Mouse (Mus musculus) forebrain, embryonic 11.5 days (tissue): Measurements from ENCODE around the gene Nsmce3. TPM values are rescaled to one million over a fixed set of nuclear protein-coding genes. Genes with fewer than 3 reads are reported as not detected.

Source experiments
- ATAC-seq: fragments of 200-750 bp; cut with Nextera tagmentation; replicated peaks from 2 replicates; pipeline ENCODE4 v1.8.0; 2017; ENCODE audit warnings: moderate TSS enrichment; ENCODE audit not compliant: low FRiP score
- DNase-seq: peaks from one replicate; pipeline ENCODE4 v3.0.0-alpha.2; 2017; ENCODE audit warnings: low spot score
- H3K27ac ChIP-seq: fragments of 300-500 bp; sonication (generic); 2 replicates; pipeline ENCODE4 v1.5.1; 2014; ENCODE audit warnings: low read depth, low read length
- H3K27me3 ChIP-seq: fragments of 300-500 bp; sonication (generic); 2 replicates; pipeline ENCODE4 v1.6.1; 2014; ENCODE audit warnings: mild to moderate bottlenecking, low read length, mixed read lengths; ENCODE audit not compliant: control insufficient read depth, insufficient read depth
- H3K36me3 ChIP-seq: fragments of 300-500 bp; sonication (generic); 2 replicates; pipeline ENCODE4 v1.6.1; 2014; ENCODE audit warnings: mild to moderate bottlenecking, low read length, moderate library complexity, mixed read lengths; ENCODE audit not compliant: control insufficient read depth, insufficient read depth
- H3K4me1 ChIP-seq: fragments of 300-500 bp; sonication (generic); replicated peaks from 2 replicates; pipeline ENCODE4 v1.6.1; 2014; ENCODE audit warnings: low read length, mixed read lengths; ENCODE audit not compliant: control insufficient read depth, insufficient read depth
- H3K4me2 ChIP-seq: fragments of 300-500 bp; sonication (generic); 2 replicates; pipeline ENCODE4 v1.6.1; 2014; ENCODE audit warnings: low read depth, mild to moderate bottlenecking, low read length, moderate library complexity, mixed read lengths; ENCODE audit not compliant: severe bottlenecking
- H3K4me3 ChIP-seq: fragments of 300-500 bp; sonication (generic); 2 replicates; pipeline ENCODE4 v1.5.1; 2014; ENCODE audit warnings: low read depth, low read length
- H3K9ac ChIP-seq: fragments of 300-500 bp; sonication (generic); 2 replicates; pipeline ENCODE4 v1.6.1; 2014; ENCODE audit warnings: low read length
- H3K9me3 ChIP-seq: fragments of 300-500 bp; sonication (generic); 2 replicates; pipeline ENCODE4 v1.6.1; 2016; ENCODE audit warnings: low read length, mixed read lengths; ENCODE audit not compliant: control insufficient read depth
- WGBS: fragments of 180-500 bp; shearing (Covaris S2); extraction: QIAGEN DNeasy Blood & Tissue Kit; methylation state at CpG from one replicate; pipeline ENCODE4 v1.1.7; 2014; 5-methylcytosine and 5-hydroxymethylcytosine counted together
- polyA plus RNA-seq: library from polyadenylated mRNA; unstranded; fragments of >200 nt; fragmentation: Nextera tagmentation; extraction: Ambion mirVana; gene quantifications from 2 replicates; pipeline ENCODE4 v1.2.1, GENCODE M21; 2014

The Nsmce3 gene
- polyA plus RNA-seq, 1 experiment from 2014 or later: 11.5 TPM

GRCm38 (mm10) chr7:64900249-64900648 lies 27.5 kb upstream of the Nsmce3 start:
- H3K4me3 ChIP-seq: no peak overlapping the region
- WGBS: 83% methylated on average over 2 of the region's 2 CpGs
- DNase-seq: no peak

DNA sequence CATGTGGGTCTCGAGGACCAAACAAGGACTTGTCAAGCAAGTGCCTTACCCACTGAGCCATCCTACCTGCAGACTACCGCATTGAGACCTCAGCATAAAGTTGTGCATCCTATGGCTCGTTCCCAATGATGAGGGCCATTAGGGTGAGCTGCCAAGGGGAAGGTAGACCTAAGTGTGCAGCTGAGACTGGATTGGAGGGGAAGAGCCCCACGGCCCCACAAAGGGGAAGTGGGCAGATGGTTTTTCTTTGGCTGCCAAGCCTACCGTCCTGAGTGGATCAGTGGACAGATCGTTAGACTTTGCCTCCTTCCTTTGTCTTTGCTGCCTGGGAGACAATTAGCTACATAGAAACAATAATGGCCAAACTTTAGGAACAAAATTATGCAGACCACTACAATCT lies 23.8 kb upstream of the Nsmce3 start:
- 84% methylated on average over 6 of the region's 6 CpGs for WGBS
- ATAC-seq: no peak

More at GRCm38 (mm10) chr7:64900249-64900648, 27.5 kb upstream of the Nsmce3 start:
- H3K4me1 ChIP-seq: no peaks in the 10 kb centered on the region
- ATAC-seq: no peak
- H3K4me2 ChIP-seq: no peak overlapping the region
- no peak overlapping the region for H3K9ac ChIP-seq
- no peaks in the 10 kb centered on the region for H3K36me3 ChIP-seq
- no peaks in the 10 kb centered on the region for H3K27me3 ChIP-seq
- H3K27ac ChIP-seq: no peak overlapping the region
- no peaks in the 10 kb centered on the region for H3K9me3 ChIP-seq

DNA sequence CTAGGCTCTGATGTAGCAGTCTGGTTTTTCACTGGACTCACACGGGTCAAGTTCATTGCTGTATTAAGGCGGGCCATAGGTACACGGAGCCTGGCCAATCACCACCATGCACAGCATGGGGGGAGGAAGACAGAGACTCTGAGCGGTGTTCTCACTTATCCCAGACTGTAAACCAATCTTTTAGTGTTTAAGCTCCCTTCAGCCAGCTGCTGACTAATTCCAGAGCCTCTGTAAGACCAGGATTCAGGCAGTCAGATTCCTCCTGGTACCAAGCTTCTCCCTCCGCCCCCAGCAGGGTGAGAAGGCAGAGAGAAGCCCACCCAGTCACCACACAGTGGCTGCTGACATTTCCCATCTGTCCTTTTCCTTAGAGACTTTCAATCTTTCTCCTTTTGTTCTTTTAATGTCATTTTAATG lies 22.9 kb upstream of the Nsmce3 start:
- Histone ChIP-seq H3K27ac (no peak overlapping the region), H3K9me3 (no peaks in the 10 kb centered on the region), H3K4me3 (no peak overlapping the region), H3K36me3 (no peaks in the 10 kb centered on the region), H3K4me1 (no peaks in the 10 kb centered on the region), H3K4me2 (no peak overlapping the region), H3K9ac (no peak overlapping the region), H3K27me3 (no peaks in the 10 kb centered on the region)
- no peak for ATAC-seq
- 63% methylated on average over 5 of the region's 5 CpGs for WGBS
- DNase-seq: no peak

More for the DNA sequence above, 23.8 kb upstream of the Nsmce3 start:
- no peaks in the 10 kb centered on the region for H3K27me3 ChIP-seq
- H3K9ac ChIP-seq: no peak overlapping the region
- H3K27ac ChIP-seq: no peak overlapping the region
- no peaks in the 10 kb centered on the region for H3K9me3 ChIP-seq
- DNase-seq: no peak
- no peak overlapping the region for H3K4me2 ChIP-seq
- no peak overlapping the region for H3K4me3 ChIP-seq
- H3K4me1 ChIP-seq: no peaks in the 10 kb centered on the region
- no peaks in the 10 kb centered on the region for H3K36me3 ChIP-seq

GRCm38 (mm10) chr7:64891139-64891538 lies 18.3 kb upstream of the Nsmce3 start:
- Histone ChIP-seq H3K9me3 (no peaks in the 10 kb centered on the region), H3K4me1 (no peaks in the 10 kb centered on the region), H3K27ac (no peak overlapping the region), H3K4me3 (no peak overlapping the region), H3K4me2 (no peak overlapping the region), H3K9ac (no peak overlapping the region), H3K27me3 (no peaks in the 10 kb centered on the region), H3K36me3 (no peaks in the 10 kb centered on the region)
- no peak for ATAC-seq
- DNase-seq: no peak
- WGBS: 85% methylated on average over 3 of the region's 3 CpGs

DNA sequence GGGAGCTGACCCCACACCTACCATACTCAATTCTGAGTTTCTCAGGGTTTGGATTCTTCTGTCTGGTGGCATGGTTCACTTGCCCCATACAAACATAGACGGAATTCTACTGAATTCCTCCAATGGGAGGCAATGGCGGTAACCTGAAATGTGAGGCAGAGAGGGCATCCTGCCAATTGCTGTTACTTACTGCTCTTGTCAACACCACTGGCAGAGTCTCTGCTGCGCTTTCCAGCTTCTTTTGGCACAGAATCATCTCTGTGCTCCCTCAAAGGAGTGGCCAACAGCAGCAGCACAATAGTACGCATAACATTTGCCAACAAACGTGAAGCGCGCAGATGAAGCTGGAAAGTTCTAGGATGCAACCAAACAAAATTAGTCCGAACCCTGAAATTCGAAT lies 17.1 kb upstream of the Nsmce3 start:
- Histone ChIP-seq H3K27ac (no peak overlapping the region), H3K36me3 (no peaks in the 10 kb centered on the region), H3K4me3 (no peak overlapping the region), H3K9me3 (no peaks in the 10 kb centered on the region), H3K4me1 (no peaks in the 10 kb centered on the region), H3K4me2 (no peak overlapping the region), H3K9ac (no peak overlapping the region), H3K27me3 (no peaks in the 10 kb centered on the region)
- no peak for DNase-seq
- 92% methylated on average over 9 of the region's 9 CpGs for WGBS
- ATAC-seq: no peak

DNA sequence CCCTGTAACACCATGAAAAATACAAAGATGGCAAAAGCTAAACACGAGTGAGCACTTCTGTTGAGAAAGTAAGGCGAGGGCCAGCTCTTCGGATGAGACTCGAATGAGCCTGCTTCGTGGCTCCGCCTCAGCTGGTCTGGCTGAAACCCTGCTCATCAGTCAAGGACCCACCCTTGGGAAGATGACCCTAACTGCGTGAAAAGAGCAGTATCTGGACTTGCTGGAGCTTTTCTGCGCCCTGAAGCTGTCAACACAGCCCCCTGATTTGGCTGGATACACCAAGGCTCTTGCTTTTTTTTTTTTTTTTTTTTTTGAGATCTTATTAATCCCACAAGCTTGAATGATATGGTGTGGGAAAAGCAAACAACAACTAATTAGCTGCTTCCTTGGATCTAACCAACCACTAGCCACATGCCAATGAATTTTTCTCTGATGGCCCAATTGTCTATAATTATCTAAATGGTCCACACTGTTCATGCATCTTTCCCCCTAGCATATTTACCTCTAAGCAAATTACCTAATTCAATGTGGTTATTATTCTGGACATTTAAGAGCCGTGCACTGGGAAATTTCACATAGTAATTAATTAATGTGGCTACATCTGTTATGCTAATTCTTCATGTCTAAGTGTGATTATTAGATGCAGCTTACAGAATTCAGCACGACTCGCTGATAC lies 11.5 kb upstream of the Nsmce3 start:
- ATAC-seq: no peak
- no peak overlapping the region for H3K9ac ChIP-seq
- H3K4me2 ChIP-seq: no peak overlapping the region
- H3K36me3 ChIP-seq: no peaks in the 10 kb centered on the region
- 74% methylated on average over 11 of the region's 11 CpGs for WGBS
- no peak overlapping the region for H3K27ac ChIP-seq
- no peaks in the 10 kb centered on the region for H3K9me3 ChIP-seq
- no peak overlapping the region for H3K4me3 ChIP-seq
- no peaks in the 10 kb centered on the region for H3K27me3 ChIP-seq
- H3K4me1 ChIP-seq: no peaks in the 10 kb centered on the region
- DNase-seq: no peak

DNA sequence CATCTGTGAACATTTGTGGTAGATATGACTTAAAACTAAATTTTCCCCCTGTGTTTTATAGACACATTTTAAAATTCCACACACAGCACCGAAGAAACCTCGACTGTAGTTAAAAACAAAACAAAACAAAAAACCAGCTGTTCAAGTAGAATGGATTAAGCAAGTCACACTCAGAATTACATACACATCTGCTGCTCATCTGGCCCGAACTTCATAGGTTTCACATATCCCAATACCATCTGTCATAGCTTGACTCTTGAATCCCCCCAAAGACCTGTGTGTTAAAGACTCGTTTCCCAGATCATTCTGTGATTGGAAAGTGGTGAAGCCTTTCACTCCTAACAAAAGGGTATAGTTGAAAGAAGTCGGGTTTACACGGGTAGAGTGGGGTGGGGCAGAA lies 9.4 kb upstream of the Nsmce3 start:
- no peaks in the 10 kb centered on the region for H3K4me1 ChIP-seq
- no peak for ATAC-seq
- DNase-seq: no peak
- H3K27me3 ChIP-seq: no peaks in the 10 kb centered on the region
- WGBS: 71% methylated on average over 6 of the region's 6 CpGs
- no peak overlapping the region for H3K27ac ChIP-seq
- no peak overlapping the region for H3K4me3 ChIP-seq
- H3K4me2 ChIP-seq: no peak overlapping the region
- H3K36me3 ChIP-seq: no peaks in the 10 kb centered on the region
- H3K9me3 ChIP-seq: no peaks in the 10 kb centered on the region
- no peak overlapping the region for H3K9ac ChIP-seq

GRCm38 (mm10) chr7:64881387-64881786 lies 8.6 kb upstream of the Nsmce3 start:
- Histone ChIP-seq H3K27ac (no peak overlapping the region), H3K4me3 (no peak overlapping the region), H3K9ac (no peak overlapping the region), H3K27me3 (no peaks in the 10 kb centered on the region), H3K4me1 (no peaks in the 10 kb centered on the region), H3K4me2 (no peak overlapping the region), H3K9me3 (no peaks in the 10 kb centered on the region), H3K36me3 (no peaks in the 10 kb centered on the region)
- WGBS: 80% methylated on average over 7 of the region's 7 CpGs
- DNase-seq (no peak), ATAC-seq (no peak)

- no peak overlapping the region for H3K9ac ChIP-seq
- H3K36me3 ChIP-seq: no peaks in the 10 kb centered on the region
- H3K27ac ChIP-seq: no peak overlapping the region
- no peak overlapping the region for H3K4me2 ChIP-seq
- ATAC-seq (no peak), DNase-seq (no peak)
- no peaks in the 10 kb centered on the region for H3K27me3 ChIP-seq
- 82% methylated on average over 5 of the region's 5 CpGs for WGBS
- no peak overlapping the region for H3K4me3 ChIP-seq
- H3K9me3 ChIP-seq: no peaks in the 10 kb centered on the region
- no peaks in the 10 kb centered on the region for H3K4me1 ChIP-seq
Measured at GRCm38 (mm10) chr7:64880415-64880814, 7.6 kb upstream of the Nsmce3 start.
